Mouse (Mus musculus) hindbrain, embryonic 14.5 days (tissue): ENCODE data around the gene Paqr5. TPM values are rescaled to one million over a fixed set of nuclear protein-coding genes. Genes with fewer than 3 reads are reported as not detected.
A peak's percentile ranks its signal among the peaks of the same experiment; 100 is the strongest.

Experiments used
- ATAC-seq: fragments of 200-750 bp; cut with Nextera tagmentation; 2 replicates; pipeline ENCODE4 v1.8.0; 2017; ENCODE audit warnings: moderate number of reproducible peaks, mild to moderate bottlenecking, moderate TSS enrichment, moderate library complexity; ENCODE audit not compliant: low FRiP score
- DNase-seq: peaks from one replicate; pipeline ENCODE4 v3.0.0-alpha.2; 2015; ENCODE audit warnings: low spot score
- H3K27ac ChIP-seq: fragments of 300-500 bp; sonication (generic); 2 replicates; pipeline ENCODE4 v1.5.1; 2014; ENCODE audit warnings: mild to moderate bottlenecking, moderate library complexity
- H3K27me3 ChIP-seq: fragments of 300-500 bp; sonication (generic); 2 replicates; pipeline ENCODE4 v1.6.1; 2014; ENCODE audit warnings: mild to moderate bottlenecking, low read length, mixed read lengths; ENCODE audit not compliant: control insufficient read depth, insufficient read depth
- H3K36me3 ChIP-seq: fragments of 300-500 bp; sonication (generic); replicated peaks from 2 replicates; pipeline ENCODE4 v1.6.1; 2014; ENCODE audit not compliant: control insufficient read depth, insufficient read depth
- H3K4me1 ChIP-seq: fragments of 300-500 bp; sonication (generic); replicated peaks from 2 replicates; pipeline ENCODE4 v1.6.1; 2014; ENCODE audit warnings: antibody characterized with exemption, low read length, mixed read lengths; ENCODE audit not compliant: control insufficient read depth, insufficient read depth
- H3K4me2 ChIP-seq: fragments of 300-500 bp; sonication (generic); replicated peaks from 2 replicates; pipeline ENCODE4 v1.6.1; 2014; ENCODE audit warnings: mild to moderate bottlenecking, moderate library complexity
- H3K4me3 ChIP-seq: fragments of 300-500 bp; sonication (generic); replicated peaks from 2 replicates; pipeline ENCODE4 v1.5.1; 2014; ENCODE audit warnings: mild to moderate bottlenecking, low read length
- H3K9ac ChIP-seq: fragments of 300-500 bp; sonication (generic); 2 replicates; pipeline ENCODE4 v1.6.1; 2014
- H3K9me3 ChIP-seq: fragments of 300-500 bp; sonication (generic); 2 replicates; pipeline ENCODE4 v1.6.1; 2016; ENCODE audit warnings: low read length; ENCODE audit not compliant: control insufficient read depth
- WGBS: fragments of 180-500 bp; shearing (Covaris S2); extraction: QIAGEN DNeasy Blood & Tissue Kit; methylation state at CpG from one replicate; pipeline ENCODE4 v1.1.7; 2014; 5-methylcytosine and 5-hydroxymethylcytosine counted together
- polyA plus RNA-seq: library from polyadenylated mRNA; unstranded; fragments of >200 nt; fragmentation: Nextera tagmentation; extraction: Ambion mirVana; gene quantifications from 2 replicates; pipeline ENCODE4 v1.2.1, GENCODE M21; 2014

The Paqr5 gene
- 0.33 and 0.36 TPM in 2 replicates for polyA plus RNA-seq

- Histone ChIP-seq H3K4me1 (peaks cover 8% of the 10 kb centered on the region), H3K27me3 (peaks cover 38% of the 10 kb centered on the region), H3K9me3 (no peaks in the 10 kb centered on the region), H3K4me2 (peak within 1 kb of the TSS; percentile 58), H3K4me3 (peak within 1 kb of the TSS; percentile 29), H3K27ac (no peak within 1 kb of the TSS), H3K36me3 (no peaks in the 10 kb centered on the region), H3K9ac (peak within 1 kb of the TSS; percentile 35; the same call in 1 of the 2 replicates)
- ATAC-seq: no peak
- under 1% methylated on average over 32 of the region's 32 CpGs for WGBS
- no peak for DNase-seq
These were observed at the start of gene Paqr5 for GRCm38 (mm10) chr9:62026600-62026999. Gene Paqr5 (minus strand): TSS chr9:62026856.

- 0 out of 2 replicates have a peak, but pooled peaks cover 19% of the 10 kb centered on the region for H3K36me3 ChIP-seq
- H3K4me2 ChIP-seq: no peak overlapping the region
- no peaks in the 10 kb centered on the region for H3K27me3 ChIP-seq
- H3K4me1 ChIP-seq: no peaks in the 10 kb centered on the region
- 98% methylated on average over 3 of the region's 3 CpGs for WGBS
- no peak for ATAC-seq
- DNase-seq: no peak
- no peak overlapping the region for H3K27ac ChIP-seq
- no peaks in the 10 kb centered on the region for H3K9me3 ChIP-seq
- H3K4me3 ChIP-seq: no peak overlapping the region
- H3K9ac ChIP-seq: no peak overlapping the region
These were observed 35.6 kb upstream of the Paqr5 start for GRCm38 (mm10) chr9:62062234-62062633.

- no peaks in the 10 kb centered on the region for H3K27me3 ChIP-seq
- DNase-seq: no peak
- ATAC-seq: no peak
- 0 out of 2 replicates have a peak, but pooled peaks cover 19% of the 10 kb centered on the region for H3K36me3 ChIP-seq
- no peak overlapping the region for H3K4me2 ChIP-seq
- H3K4me1 ChIP-seq: no peaks in the 10 kb centered on the region
- 89% methylated on average over 2 of the region's 2 CpGs for WGBS
- H3K9ac ChIP-seq: no peak overlapping the region
- no peak overlapping the region for H3K27ac ChIP-seq
- H3K9me3 ChIP-seq: no peaks in the 10 kb centered on the region
- H3K4me3 ChIP-seq: no peak overlapping the region
These were observed 33.8 kb upstream of the Paqr5 start for GRCm38 (mm10) chr9:62060431-62060830.

GRCm38 (mm10) chr9:62059941-62060340 is 33.3 kb upstream of the Paqr5 start:
- H3K9me3 ChIP-seq: no peaks in the 10 kb centered on the region
- no peak for ATAC-seq
- no peak overlapping the region for H3K9ac ChIP-seq
- 85% methylated on average over 11 of the region's 11 CpGs for WGBS
- H3K4me3 ChIP-seq: no peak overlapping the region
- 0 out of 2 replicates have a peak, but pooled peaks cover 19% of the 10 kb centered on the region for H3K36me3 ChIP-seq
- H3K27ac ChIP-seq: no peak overlapping the region
- H3K4me2 ChIP-seq: no peak overlapping the region
- no peaks in the 10 kb centered on the region for H3K27me3 ChIP-seq
- DNase-seq: no peak
- H3K4me1 ChIP-seq: no peaks in the 10 kb centered on the region

GRCm38 (mm10) chr9:62057881-62058506 is 31.3 kb upstream of the Paqr5 start:
- DNase-seq (no peak), ATAC-seq (no peak)
- H3K4me3 ChIP-seq: no peak overlapping the region
- H3K36me3 ChIP-seq: 0 out of 2 replicates have a peak, but pooled peaks cover 19% of the 10 kb centered on the region
- H3K27me3 ChIP-seq: no peaks in the 10 kb centered on the region
- 79% methylated on average over 7 of the region's 7 CpGs for WGBS
- no peak overlapping the region for H3K9ac ChIP-seq
- no peaks in the 10 kb centered on the region for H3K9me3 ChIP-seq
- no peak overlapping the region for H3K4me2 ChIP-seq
- no peak overlapping the region for H3K27ac ChIP-seq
- no peaks in the 10 kb centered on the region for H3K4me1 ChIP-seq

GRCm38 (mm10) chr9:62056206-62056605 is 29.6 kb upstream of the Paqr5 start:
- 0 out of 2 replicates have a peak, but pooled peaks cover 19% of the 10 kb centered on the region for H3K36me3 ChIP-seq
- H3K4me3 ChIP-seq: no peak overlapping the region
- DNase-seq (no peak), ATAC-seq (no peak)
- H3K4me1 ChIP-seq: no peaks in the 10 kb centered on the region
- H3K27ac ChIP-seq: no peak overlapping the region
- H3K27me3 ChIP-seq: no peaks in the 10 kb centered on the region
- WGBS: 99% methylated on average over 2 of the region's 2 CpGs
- H3K9me3 ChIP-seq: no peaks in the 10 kb centered on the region
- no peak overlapping the region for H3K9ac ChIP-seq
- H3K4me2 ChIP-seq: no peak overlapping the region

GRCm38 (mm10) chr9:62050801-62051200 is 24.1 kb upstream of the Paqr5 start:
- 44% methylated on average over 4 of the region's 4 CpGs for WGBS
- no peaks in the 10 kb centered on the region for H3K4me1 ChIP-seq
- DNase-seq: no peak

GRCm38 (mm10) chr9:62049166-62049565 is 22.5 kb upstream of the Paqr5 start:
- Histone ChIP-seq H3K4me3 (no peak overlapping the region), H3K9ac (no peak overlapping the region), H3K4me2 (no peak overlapping the region), H3K27ac (no peak overlapping the region), H3K36me3 (no peaks in the 10 kb centered on the region), H3K27me3 (no peaks in the 10 kb centered on the region), H3K4me1 (no peaks in the 10 kb centered on the region), H3K9me3 (no peaks in the 10 kb centered on the region)
- ATAC-seq (no peak), DNase-seq (no peak)
- WGBS: 44% methylated on average over 8 of the region's 8 CpGs

More at GRCm38 (mm10) chr9:62050801-62051200, 24.1 kb upstream of the Paqr5 start:
- H3K9me3 ChIP-seq: no peaks in the 10 kb centered on the region
- H3K4me2 ChIP-seq: no peak overlapping the region
- H3K27ac ChIP-seq: no peak overlapping the region
- H3K9ac ChIP-seq: no peak overlapping the region
- ATAC-seq: no peak; the same call in 1 of the 2 replicates
- H3K36me3 ChIP-seq: no peaks in the 10 kb centered on the region
- no peaks in the 10 kb centered on the region for H3K27me3 ChIP-seq
- H3K4me3 ChIP-seq: no peak overlapping the region

- Histone ChIP-seq H3K4me2 (no peak overlapping the region), H3K27ac (no peak overlapping the region), H3K27me3 (no peaks in the 10 kb centered on the region), H3K36me3 (no peaks in the 10 kb centered on the region), H3K9me3 (no peaks in the 10 kb centered on the region), H3K4me3 (no peak overlapping the region), H3K9ac (no peak overlapping the region), H3K4me1 (no peaks in the 10 kb centered on the region)
- no peak for DNase-seq
- WGBS: 94% methylated on average over 3 of the region's 3 CpGs
- ATAC-seq: no peak
These were observed 15.5 kb upstream of the Paqr5 start for GRCm38 (mm10) chr9:62042167-62042566.
